Mouse (Mus musculus) kidney, postnatal 0 days (tissue): ENCODE measurements around the gene Myo19. TPM values are rescaled to one million over a fixed set of nuclear protein-coding genes. Genes with fewer than 3 reads are reported as not detected.

ENCODE experiments used
- ATAC-seq: fragments of 200-750 bp; cut with Nextera tagmentation; replicated peaks from 2 replicates; pipeline ENCODE4 v1.8.0; 2017; ENCODE audit warnings: low read depth, moderate number of reproducible peaks, moderate TSS enrichment, moderate library complexity; ENCODE audit not compliant: low FRiP score
- DNase-seq: peaks from one replicate; pipeline ENCODE4 v3.0.0-alpha.2; 2016; ENCODE audit warnings: low spot score
- H3K27ac ChIP-seq: fragments of 300-500 bp; sonication (generic); 2 replicates; pipeline ENCODE4 v1.5.1; 2014; ENCODE audit warnings: mild to moderate bottlenecking
- H3K27me3 ChIP-seq: fragments of 300-500 bp; sonication (generic); 2 replicates; pipeline ENCODE4 v1.6.1; 2014; ENCODE audit warnings: low read length, mixed read lengths; ENCODE audit not compliant: insufficient read depth
- H3K36me3 ChIP-seq: fragments of 300-500 bp; sonication (generic); 2 replicates; pipeline ENCODE4 v1.6.1; 2014; ENCODE audit warnings: low read length, mixed read lengths; ENCODE audit not compliant: insufficient read depth
- H3K4me1 ChIP-seq: fragments of 300-500 bp; sonication (generic); replicated peaks from 2 replicates; pipeline ENCODE4 v1.6.1; 2014; ENCODE audit warnings: antibody characterized with exemption, low read length, mixed read lengths; ENCODE audit not compliant: insufficient read depth
- H3K4me2 ChIP-seq: fragments of 300-500 bp; sonication (generic); 2 replicates; pipeline ENCODE4 v1.6.1; 2014; ENCODE audit warnings: mild to moderate bottlenecking, low read length, moderate library complexity, mixed read lengths
- H3K4me3 ChIP-seq: fragments of 300-500 bp; sonication (generic); replicated peaks from 2 replicates; pipeline ENCODE4 v1.5.1; 2014; ENCODE audit warnings: low read depth, low read length
- H3K9ac ChIP-seq: fragments of 300-500 bp; sonication (generic); 2 replicates; pipeline ENCODE4 v1.6.1; 2014; ENCODE audit warnings: low read depth, low read length
- H3K9me3 ChIP-seq: fragments of 300-500 bp; sonication (generic); replicated peaks from 2 replicates; pipeline ENCODE4 v1.6.1; 2016; ENCODE audit warnings: low read length, inconsistent platforms, mixed read lengths
- CTCF ChIP-seq: IDR thresholded peaks from 2 replicates; pipeline ENCODE4 v1.5.1; 2016; ENCODE audit warnings: antibody characterized with exemption, low read depth, mild to moderate bottlenecking, moderate library complexity
- WGBS: fragments of 180-500 bp; shearing (Covaris S2); extraction: QIAGEN DNeasy Blood & Tissue Kit; methylation state at CpG from one replicate; pipeline ENCODE4 v1.1.7; 2014; 5-methylcytosine and 5-hydroxymethylcytosine counted together
- polyA plus RNA-seq: library from polyadenylated mRNA; unstranded; fragments of >200 nt; fragmentation: Nextera tagmentation; extraction: Ambion mirVana; gene quantifications from 2 replicates; pipeline ENCODE4 v1.2.1, GENCODE M21; 2015

Myo19 gene
- polyA plus RNA-seq, 1 experiment from 2014 or later = 13.2 TPM

DNA sequence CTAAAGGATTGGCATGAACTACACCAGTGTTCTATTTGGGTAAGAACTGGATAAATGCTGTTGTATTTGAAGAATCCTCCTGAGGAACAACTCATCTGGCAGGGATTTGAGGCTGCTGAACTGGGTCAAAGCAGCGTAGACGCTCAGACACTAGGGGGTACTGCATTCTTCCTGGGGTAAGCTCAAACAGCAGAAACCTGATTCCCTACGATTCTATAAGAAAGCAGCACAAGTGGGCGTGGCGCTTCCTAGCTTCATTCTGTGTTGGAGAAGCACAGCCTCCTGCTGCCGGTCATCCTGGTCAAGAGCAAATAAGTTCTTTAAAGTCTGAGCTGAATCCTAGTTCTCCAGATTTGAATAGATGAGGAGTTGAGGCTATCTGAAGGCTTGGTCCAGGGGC is 52.3 kb downstream of the Myo19 start:
- no peak overlapping the region for H3K4me2 ChIP-seq
- H3K4me1 ChIP-seq = no peaks in the 10 kb centered on the region
- H3K9ac ChIP-seq = no peak overlapping the region
- H3K27me3 ChIP-seq = no peaks in the 10 kb centered on the region
- no peak overlapping the region for H3K27ac ChIP-seq
- no peak for DNase-seq
- 14% methylated on average over 6 of the region's 6 CpGs for WGBS
- TF ChIP-seq CTCF = peak; percentile 21; the same call in 1 of the 2 replicates
- H3K9me3 ChIP-seq = no peaks in the 10 kb centered on the region
- no peak for ATAC-seq
- no peaks in the 10 kb centered on the region for H3K36me3 ChIP-seq
- no peak overlapping the region for H3K4me3 ChIP-seq

DNA sequence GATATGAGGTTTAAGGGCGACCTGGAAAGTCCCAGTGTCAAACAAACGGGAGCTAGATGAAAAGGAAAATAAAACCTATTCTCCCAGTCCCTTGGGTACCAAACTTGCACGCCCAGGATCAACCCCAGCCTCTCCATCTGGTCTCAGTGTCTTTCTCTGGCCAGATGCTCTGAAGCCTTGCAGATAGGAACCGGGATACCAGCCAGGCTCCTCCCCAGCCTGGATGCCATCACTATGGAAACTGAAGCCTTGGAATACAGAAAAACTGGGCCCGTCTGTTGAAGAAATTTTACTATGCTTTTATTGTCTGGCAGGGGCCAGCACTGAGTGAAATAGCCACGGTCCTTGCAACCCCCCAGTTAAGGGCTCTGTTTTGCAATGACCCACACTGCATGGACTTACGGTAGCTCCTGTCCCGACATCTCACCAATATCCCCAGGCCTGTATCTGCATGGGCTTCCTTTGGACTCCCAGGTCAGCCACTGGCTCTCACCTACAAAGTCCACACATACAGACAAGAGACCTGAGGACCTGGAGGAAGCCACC is 59.6 kb downstream of the Myo19 start:
- WGBS = 52% methylated on average over 8 of the region's 8 CpGs
- no peak overlapping the region for H3K27ac ChIP-seq
- no peak overlapping the region for H3K9ac ChIP-seq
- DNase-seq = no peak
- peaks cover 4% of the 10 kb centered on the region; the same call in 1 of the 2 replicates for H3K27me3 ChIP-seq
- no peak overlapping the region for H3K4me2 ChIP-seq
- no peaks in the 10 kb centered on the region for H3K4me1 ChIP-seq
- no peak for TF ChIP-seq CTCF
- no peaks in the 10 kb centered on the region for H3K36me3 ChIP-seq
- ATAC-seq = no peak
- no peak overlapping the region for H3K4me3 ChIP-seq
- no peaks in the 10 kb centered on the region for H3K9me3 ChIP-seq

DNA sequence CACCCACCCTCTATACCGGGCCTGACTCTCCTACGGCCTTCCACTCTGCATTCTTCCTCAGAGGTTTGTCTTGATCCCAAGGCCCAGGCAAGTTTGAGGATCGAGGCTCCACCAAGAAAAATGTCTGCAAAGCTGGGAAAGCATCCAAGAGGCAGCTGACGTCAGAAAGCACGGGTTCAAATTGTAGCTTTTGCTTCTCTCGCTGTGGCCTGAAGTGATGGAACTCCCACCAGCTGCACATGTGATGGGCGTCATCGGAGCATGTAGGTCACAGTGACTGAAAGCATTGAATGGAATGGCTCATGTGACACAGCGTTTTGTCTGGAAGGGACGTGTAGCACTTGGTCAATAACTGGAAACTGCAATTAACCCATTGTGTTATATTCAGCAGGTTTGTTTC is 60.2 kb downstream of the Myo19 start:
- no peak overlapping the region for H3K4me2 ChIP-seq
- no peaks in the 10 kb centered on the region for H3K9me3 ChIP-seq
- no peaks in the 10 kb centered on the region for H3K36me3 ChIP-seq
- DNase-seq (no peak), ATAC-seq (no peak)
- H3K9ac ChIP-seq = no peak overlapping the region
- H3K4me1 ChIP-seq = no peaks in the 10 kb centered on the region
- H3K27ac ChIP-seq = no peak overlapping the region
- 67% methylated on average over 10 of the region's 10 CpGs for WGBS
- TF ChIP-seq CTCF = no peak
- H3K27me3 ChIP-seq = peaks cover 6% of the 10 kb centered on the region; the same call in 1 of the 2 replicates
- H3K4me3 ChIP-seq = no peak overlapping the region

DNA sequence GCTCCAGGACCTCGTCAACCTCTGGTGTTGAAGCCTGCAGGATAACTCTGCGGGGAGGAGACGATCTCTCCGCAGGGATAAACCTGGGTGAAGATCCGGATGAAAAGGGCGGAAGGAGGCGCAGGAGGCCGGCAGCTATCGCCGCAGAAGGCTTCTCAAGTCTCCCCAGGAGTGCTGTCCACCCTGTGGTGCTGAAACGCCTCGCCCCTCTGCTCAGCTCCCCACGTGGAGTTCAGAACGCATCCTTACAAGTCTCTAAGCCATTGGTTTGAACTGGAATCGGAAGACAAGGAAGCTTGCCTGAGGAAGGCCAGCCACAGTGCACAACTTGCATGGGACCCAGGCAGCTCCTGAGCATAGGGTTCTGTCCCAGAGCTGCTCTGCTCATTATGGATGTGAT is 64.0 kb downstream of the Myo19 start:
- TF ChIP-seq CTCF = peak; percentile 34; the same call in 1 of the 2 replicates
- no peak overlapping the region for H3K9ac ChIP-seq
- no peaks in the 10 kb centered on the region for H3K4me1 ChIP-seq
- under 1% methylated on average over 15 of the region's 15 CpGs for WGBS
- H3K4me3 ChIP-seq = no peak overlapping the region
- DNase-seq (peak; percentile 91), ATAC-seq (no peak; the same call in 1 of the 2 replicates)
- no peaks in the 10 kb centered on the region for H3K9me3 ChIP-seq
- H3K36me3 ChIP-seq = no peaks in the 10 kb centered on the region
- peaks cover 6% of the 10 kb centered on the region; the same call in 1 of the 2 replicates for H3K27me3 ChIP-seq
- peak overlapping the region; percentile 19; the same call in 1 of the 2 replicates for H3K4me2 ChIP-seq
- H3K27ac ChIP-seq = no peak overlapping the region

DNA sequence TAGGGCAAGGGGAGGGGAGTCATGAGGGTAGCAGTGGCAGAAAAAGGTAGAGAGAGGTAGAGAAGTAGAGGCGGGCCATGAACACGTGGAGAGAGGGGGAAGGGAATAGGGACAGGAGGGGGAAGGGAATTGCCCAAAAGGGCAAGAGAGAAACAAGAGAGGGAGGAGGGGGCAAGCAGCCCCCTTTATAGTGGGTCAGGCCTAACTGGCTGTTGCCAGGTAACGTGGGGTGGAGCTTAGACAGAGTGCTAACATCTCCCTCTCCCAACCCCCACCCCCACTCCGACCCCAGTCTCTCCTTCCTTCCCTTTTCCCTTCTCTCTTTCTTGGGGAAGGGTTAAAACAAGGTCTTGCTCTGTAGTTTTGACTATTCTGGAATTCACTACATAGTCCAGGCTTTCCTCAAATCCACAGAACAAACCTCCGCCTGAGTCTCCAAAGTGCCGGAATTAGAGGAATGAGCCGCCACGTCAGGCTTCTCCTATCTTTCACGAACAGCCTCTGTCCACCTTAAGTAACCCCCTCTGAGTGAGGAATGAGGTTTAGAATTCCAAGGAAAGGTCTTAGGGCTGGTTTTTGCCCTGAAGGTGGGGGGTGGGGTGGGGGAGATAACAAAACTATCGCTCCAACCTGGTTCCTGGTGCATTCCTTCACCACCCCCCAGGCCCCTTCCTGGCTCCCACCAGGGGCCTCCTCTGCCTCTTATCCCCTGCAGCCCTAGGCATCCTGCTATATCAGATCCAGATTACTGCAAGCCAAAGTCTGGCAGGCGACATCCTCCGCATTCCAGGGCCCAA is 64.9 kb downstream of the Myo19 start:
- Histone ChIP-seq H3K9ac (no peak overlapping the region), H3K27me3 (peaks cover 6% of the 10 kb centered on the region; the same call in 1 of the 2 replicates), H3K4me1 (no peaks in the 10 kb centered on the region), H3K36me3 (no peaks in the 10 kb centered on the region), H3K4me3 (no peak overlapping the region), H3K27ac (no peak overlapping the region), H3K9me3 (no peaks in the 10 kb centered on the region), H3K4me2 (no peak overlapping the region)
- no peak for TF ChIP-seq CTCF
- ATAC-seq = no peak
- no peak for DNase-seq
- 8% methylated on average over 12 of the region's 12 CpGs for WGBS

DNA sequence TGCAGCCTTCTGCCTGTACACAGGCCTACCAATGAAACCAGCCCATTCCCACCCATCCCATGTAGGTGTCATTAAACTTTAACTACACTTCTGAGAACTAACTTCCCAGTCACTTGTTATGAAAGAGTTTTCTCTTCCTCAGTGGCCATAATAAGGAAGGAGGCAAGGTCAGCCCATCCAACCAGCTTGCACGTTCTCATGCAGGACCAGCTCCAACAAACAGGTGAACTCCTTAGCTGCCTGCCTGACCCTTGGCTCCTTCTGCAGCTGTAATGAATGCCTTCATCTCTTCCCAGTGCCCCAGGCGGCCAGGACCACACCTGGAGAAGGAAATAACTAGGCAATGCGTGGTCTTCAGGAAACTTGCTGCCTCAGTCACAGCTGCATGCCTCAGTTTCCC is 65.9 kb downstream of the Myo19 start:
- WGBS = 57% methylated on average over 3 of the region's 3 CpGs

More for the DNA sequence above, 65.9 kb downstream of the Myo19 start:
- Histone ChIP-seq H3K9ac (no peak overlapping the region), H3K9me3 (no peaks in the 10 kb centered on the region), H3K27me3 (peaks cover 6% of the 10 kb centered on the region; the same call in 1 of the 2 replicates), H3K4me1 (no peaks in the 10 kb centered on the region), H3K36me3 (no peaks in the 10 kb centered on the region), H3K4me2 (no peak overlapping the region), H3K27ac (no peak overlapping the region), H3K4me3 (no peak overlapping the region)
- no peak for TF ChIP-seq CTCF
- ATAC-seq (no peak), DNase-seq (no peak)
